Mouse (Mus musculus) kidney, postnatal 0 days (tissue): ENCODE results near the gene Glyr1. TPM values are rescaled to one million over a fixed set of nuclear protein-coding genes. Genes with fewer than 3 reads are reported as not detected.

Experiments used
- ATAC-seq: fragments of 200-750 bp; cut with Nextera tagmentation; replicated peaks from 2 replicates; pipeline ENCODE4 v1.8.0; 2017; ENCODE audit warnings: low read depth, moderate number of reproducible peaks, moderate TSS enrichment, moderate library complexity; ENCODE audit not compliant: low FRiP score
- DNase-seq: peaks from one replicate; pipeline ENCODE4 v3.0.0-alpha.2; 2016; ENCODE audit warnings: low spot score
- H3K27ac ChIP-seq: fragments of 300-500 bp; sonication (generic); 2 replicates; pipeline ENCODE4 v1.5.1; 2014; ENCODE audit warnings: mild to moderate bottlenecking
- H3K27me3 ChIP-seq: fragments of 300-500 bp; sonication (generic); 2 replicates; pipeline ENCODE4 v1.6.1; 2014; ENCODE audit warnings: low read length, mixed read lengths; ENCODE audit not compliant: insufficient read depth
- H3K36me3 ChIP-seq: fragments of 300-500 bp; sonication (generic); 2 replicates; pipeline ENCODE4 v1.6.1; 2014; ENCODE audit warnings: low read length, mixed read lengths; ENCODE audit not compliant: insufficient read depth
- H3K4me1 ChIP-seq: fragments of 300-500 bp; sonication (generic); replicated peaks from 2 replicates; pipeline ENCODE4 v1.6.1; 2014; ENCODE audit warnings: antibody characterized with exemption, low read length, mixed read lengths; ENCODE audit not compliant: insufficient read depth
- H3K4me2 ChIP-seq: fragments of 300-500 bp; sonication (generic); 2 replicates; pipeline ENCODE4 v1.6.1; 2014; ENCODE audit warnings: mild to moderate bottlenecking, low read length, moderate library complexity, mixed read lengths
- H3K4me3 ChIP-seq: fragments of 300-500 bp; sonication (generic); replicated peaks from 2 replicates; pipeline ENCODE4 v1.5.1; 2014; ENCODE audit warnings: low read depth, low read length
- H3K9ac ChIP-seq: fragments of 300-500 bp; sonication (generic); 2 replicates; pipeline ENCODE4 v1.6.1; 2014; ENCODE audit warnings: low read depth, low read length
- H3K9me3 ChIP-seq: fragments of 300-500 bp; sonication (generic); replicated peaks from 2 replicates; pipeline ENCODE4 v1.6.1; 2016; ENCODE audit warnings: low read length, inconsistent platforms, mixed read lengths
- CTCF ChIP-seq: IDR thresholded peaks from 2 replicates; pipeline ENCODE4 v1.5.1; 2016; ENCODE audit warnings: antibody characterized with exemption, low read depth, mild to moderate bottlenecking, moderate library complexity
- WGBS: fragments of 180-500 bp; shearing (Covaris S2); extraction: QIAGEN DNeasy Blood & Tissue Kit; methylation state at CpG from one replicate; pipeline ENCODE4 v1.1.7; 2014; 5-methylcytosine and 5-hydroxymethylcytosine counted together
- polyA plus RNA-seq: library from polyadenylated mRNA; unstranded; fragments of >200 nt; fragmentation: Nextera tagmentation; extraction: Ambion mirVana; gene quantifications from 2 replicates; pipeline ENCODE4 v1.2.1, GENCODE M21; 2015

Glyr1 gene
- polyA plus RNA-seq, 1 experiment from 2014 or later: 108 TPM

GRCm38 (mm10) chr16:4968426-4968825 is 81.2 kb downstream of the Glyr1 start:
- H3K36me3 ChIP-seq: no peaks in the 10 kb centered on the region
- 88% methylated on average over 3 of the region's 3 CpGs for WGBS

GRCm38 (mm10) chr16:4965392-4966129 is 84.1 kb downstream of the Glyr1 start:
- Histone ChIP-seq H3K9me3 (no peaks in the 10 kb centered on the region), H3K27ac (no peak overlapping the region), H3K27me3 (no peaks in the 10 kb centered on the region), H3K4me3 (no peak overlapping the region), H3K4me2 (peak overlapping the region; percentile 89), H3K9ac (peak overlapping the region; percentile 76; the same call in 1 of the 2 replicates), H3K36me3 (no peaks in the 10 kb centered on the region), H3K4me1 (0 out of 2 replicates have a peak, but pooled peaks cover 3% of the 10 kb centered on the region)
- no peak for DNase-seq
- TF ChIP-seq CTCF: no peak
- WGBS: 91% methylated on average over 8 of the region's 8 CpGs
- ATAC-seq: no peak

More at GRCm38 (mm10) chr16:4968426-4968825, 81.2 kb downstream of the Glyr1 start:
- Histone ChIP-seq H3K4me3 (no peak overlapping the region), H3K4me2 (no peak overlapping the region), H3K4me1 (0 out of 2 replicates have a peak, but pooled peaks cover 3% of the 10 kb centered on the region), H3K9me3 (no peaks in the 10 kb centered on the region), H3K9ac (no peak overlapping the region), H3K27me3 (no peaks in the 10 kb centered on the region), H3K27ac (no peak overlapping the region)
- no peak for TF ChIP-seq CTCF
- DNase-seq (no peak), ATAC-seq (no peak)

- ATAC-seq (peak; percentile 2; the same call in 1 of the 2 replicates), DNase-seq (peak; percentile 16)
- no peak for TF ChIP-seq CTCF
- H3K36me3 ChIP-seq: no peaks in the 10 kb centered on the region
- peak overlapping the region; percentile 70 for H3K4me3 ChIP-seq
- H3K9ac ChIP-seq: peak overlapping the region; percentile 76; the same call in 1 of the 2 replicates
- H3K27me3 ChIP-seq: no peaks in the 10 kb centered on the region
- 19% methylated on average over 13 of the region's 13 CpGs for WGBS
- H3K9me3 ChIP-seq: no peaks in the 10 kb centered on the region
- H3K27ac ChIP-seq: peak overlapping the region; percentile 77
- peak overlapping the region; percentile 89 for H3K4me2 ChIP-seq
- 0 out of 2 replicates have a peak, but pooled peaks cover 3% of the 10 kb centered on the region for H3K4me1 ChIP-seq
These were observed 84.8 kb downstream of the Glyr1 start for GRCm38 (mm10) chr16:4964731-4965391.

Other genes with a start within 250 kb of the Glyr1 start
- 0.14 TPM in 1 of 2 replicates, not detected in the other for gene 4930562C15Rik, start 214.4 kb downstream of the Glyr1 start, polyA plus RNA-seq
- gene Ubald1, start 169.5 kb downstream of the Glyr1 start, polyA plus RNA-seq: 39.4 and 41.5 TPM in 2 replicates
- gene Mgrn1, start 163.6 kb downstream of the Glyr1 start, polyA plus RNA-seq: 85.9 and 99.0 TPM in 2 replicates
- gene Nudt16l1, start 111.1 kb downstream of the Glyr1 start, polyA plus RNA-seq: 152 and 161 TPM in 2 replicates
- gene Anks3, start 85.7 kb downstream of the Glyr1 start, polyA plus RNA-seq: 54.1 and 55.9 TPM in 2 replicates
- not detected in 2 replicates for gene Sept12, start 52.0 kb downstream of the Glyr1 start, polyA plus RNA-seq
- gene Smim22, start 42.6 kb downstream of the Glyr1 start, polyA plus RNA-seq: 30.9 and 38.3 TPM in 2 replicates
- 90.7 and 106 TPM in 2 replicates for gene Rogdi, start 36.3 kb downstream of the Glyr1 start, polyA plus RNA-seq
- 15.2 and 16.8 TPM in 2 replicates for gene Ubn1, start 194 bp upstream of the Glyr1 start, polyA plus RNA-seq
- 2.8 TPM in 2 replicates for gene Ppl, start 82.6 kb upstream of the Glyr1 start, polyA plus RNA-seq
- gene Sec14l5, start 97.2 kb upstream of the Glyr1 start, polyA plus RNA-seq: not detected in 2 replicates
- gene Nagpa, start 154.1 kb upstream of the Glyr1 start, polyA plus RNA-seq: 13.0 and 15.0 TPM in 2 replicates
- gene AU021092, start 172.4 kb upstream of the Glyr1 start, polyA plus RNA-seq: 15.3 and 17.7 TPM in 2 replicates
- gene Alg1, start 183.8 kb upstream of the Glyr1 start, polyA plus RNA-seq: 35.8 and 35.9 TPM in 2 replicates
- 30.9 and 32.6 TPM in 2 replicates for gene Eef2kmt, start 206.1 kb upstream of the Glyr1 start, polyA plus RNA-seq